Mouse (Mus musculus): ENCODE results near the gene Gm21969. TPM values are rescaled to one million over a fixed set of nuclear protein-coding genes. Genes with fewer than 3 reads are reported as not detected.
A peak's percentile ranks its signal among the peaks of the same experiment; 100 is the strongest.

Gm21969 gene
- polyA plus RNA-seq, 1 experiment from 2014 or later = 0.04 TPM

DNA sequence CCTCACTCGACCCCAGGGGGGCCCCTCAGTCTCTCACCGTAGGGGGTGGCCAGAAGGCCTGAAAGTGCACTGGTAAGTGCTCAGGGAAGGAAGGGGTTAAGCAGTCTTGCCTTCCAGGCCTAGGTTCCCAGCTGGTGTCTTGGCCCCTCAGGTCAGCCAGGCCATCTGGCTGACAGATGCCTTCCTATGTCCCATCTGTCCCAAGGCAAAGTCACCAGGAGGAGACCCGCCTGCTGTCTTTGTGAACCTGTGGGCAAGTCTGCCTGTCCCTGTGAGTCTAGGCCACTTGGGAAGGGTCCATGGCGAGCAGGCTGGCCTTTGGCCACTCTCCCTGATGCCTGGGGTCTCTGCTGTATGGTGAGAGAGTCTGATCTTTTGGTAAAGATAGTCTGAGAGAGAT, 12.5 kb upstream of the Gm21969 start:
- no peak overlapping the region for H3K4me3 ChIP-seq (ENCODE audit: low read depth, low read length)
- H3K4me1 ChIP-seq (ENCODE audit: insufficient read depth) = peaks cover 22% of the 10 kb centered on the region
- 68% methylated on average over 4 of the region's 4 CpGs for WGBS (ENCODE audit: insufficient replicate concordance)
- H3K9me3 ChIP-seq (ENCODE audit: low read length) = no peaks in the 10 kb centered on the region
- DNase-seq (no peak), ATAC-seq (no peak)
- no peaks in the 10 kb centered on the region for H3K27me3 ChIP-seq (ENCODE audit: insufficient read depth, low read length)
- no peak overlapping the region for H3K9ac ChIP-seq (replicated peaks)
- H3K4me2 ChIP-seq (ENCODE audit: low read depth, low read length) = no peak overlapping the region
- H3K36me3 ChIP-seq (replicated peaks; ENCODE audit: insufficient read depth, low read length) = no peaks in the 10 kb centered on the region
- H3K27ac ChIP-seq (ENCODE audit: low read depth) = no peak overlapping the region
- TF ChIP-seq CTCF (IDR thresholded peaks at IDR 0.05; ENCODE audit: low read depth) = no peak
- TF ChIP-seq EP300 (IDR thresholded peaks at IDR 0.05; ENCODE audit: low read depth) = no peak

DNA sequence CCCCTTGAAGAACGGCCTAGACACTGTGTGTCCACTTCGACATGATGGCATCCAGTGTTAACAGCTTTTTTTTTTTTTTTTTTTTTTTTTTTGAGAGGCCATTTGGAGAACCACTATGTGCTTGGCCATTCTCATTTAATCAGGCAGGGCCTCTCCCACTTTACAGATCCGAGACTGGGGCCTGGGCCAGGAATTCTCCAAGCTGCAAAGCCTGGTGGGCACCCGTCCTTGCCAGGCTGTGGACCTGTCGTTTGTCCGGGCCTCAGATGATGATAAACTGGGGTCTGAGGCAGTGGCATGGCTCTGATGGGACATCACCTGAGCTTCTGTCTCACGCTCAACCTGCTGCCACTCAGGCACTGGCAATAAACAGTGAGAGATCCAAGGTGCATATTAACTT, 10.1 kb upstream of the Gm21969 start:
- DNase-seq = no peak
- WGBS (ENCODE audit: insufficient replicate concordance) = 75% methylated on average over 7 of the region's 7 CpGs
- no peaks in the 10 kb centered on the region for H3K36me3 ChIP-seq (replicated peaks; ENCODE audit: insufficient read depth, low read length)
- no peaks in the 10 kb centered on the region for H3K27me3 ChIP-seq (ENCODE audit: insufficient read depth, low read length)
- no peaks in the 10 kb centered on the region for H3K9me3 ChIP-seq (ENCODE audit: low read length)
- H3K27ac ChIP-seq (ENCODE audit: low read depth) = no peak overlapping the region
- H3K4me1 ChIP-seq (ENCODE audit: insufficient read depth) = peaks cover 8% of the 10 kb centered on the region
- no peak overlapping the region for H3K9ac ChIP-seq (replicated peaks)
- no peak for ATAC-seq
- no peak overlapping the region for H3K4me3 ChIP-seq (ENCODE audit: low read depth, low read length)
- TF ChIP-seq EP300 (IDR thresholded peaks at IDR 0.05; ENCODE audit: low read depth) (no peak), CTCF (IDR thresholded peaks at IDR 0.05; ENCODE audit: low read depth) (no peak)
- H3K4me2 ChIP-seq (ENCODE audit: low read depth, low read length) = no peak overlapping the region

DNA sequence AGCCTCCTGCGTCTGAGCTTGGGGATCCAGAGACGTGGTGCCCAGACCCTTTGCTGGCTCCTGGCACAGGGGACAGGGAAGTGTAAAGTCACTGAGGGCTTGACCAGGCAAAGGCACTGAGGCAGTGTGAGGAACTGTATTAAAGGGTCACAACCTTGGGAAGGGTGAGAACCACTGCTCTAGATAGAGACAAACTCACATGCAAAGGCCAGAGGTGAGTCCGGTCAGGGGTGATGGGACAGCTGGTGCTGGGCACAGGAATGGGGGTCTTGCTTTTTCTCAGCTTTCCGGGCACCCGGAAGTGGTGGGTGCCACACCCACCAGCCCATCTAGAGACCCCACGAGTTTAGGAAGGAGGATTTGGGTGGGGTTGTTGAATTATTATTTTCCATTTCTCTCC, 9.6 kb upstream of the Gm21969 start:
- H3K4me2 ChIP-seq (ENCODE audit: low read depth, low read length) = no peak overlapping the region
- H3K27ac ChIP-seq (ENCODE audit: low read depth) = no peak overlapping the region
- no peaks in the 10 kb centered on the region for H3K36me3 ChIP-seq (replicated peaks; ENCODE audit: insufficient read depth, low read length)
- no peaks in the 10 kb centered on the region for H3K27me3 ChIP-seq (ENCODE audit: insufficient read depth, low read length)
- peaks cover 13% of the 10 kb centered on the region for H3K4me1 ChIP-seq (ENCODE audit: insufficient read depth)
- no peaks in the 10 kb centered on the region for H3K9me3 ChIP-seq (ENCODE audit: low read length)
- DNase-seq (no peak), ATAC-seq (no peak)
- H3K9ac ChIP-seq (replicated peaks) = no peak overlapping the region
- H3K4me3 ChIP-seq (ENCODE audit: low read depth, low read length) = no peak overlapping the region
- WGBS (ENCODE audit: insufficient replicate concordance) = 58% methylated on average over 5 of the region's 6 CpGs
- TF ChIP-seq EP300 (IDR thresholded peaks at IDR 0.05; ENCODE audit: low read depth) (no peak), CTCF (IDR thresholded peaks at IDR 0.05; ENCODE audit: low read depth) (no peak)

DNA sequence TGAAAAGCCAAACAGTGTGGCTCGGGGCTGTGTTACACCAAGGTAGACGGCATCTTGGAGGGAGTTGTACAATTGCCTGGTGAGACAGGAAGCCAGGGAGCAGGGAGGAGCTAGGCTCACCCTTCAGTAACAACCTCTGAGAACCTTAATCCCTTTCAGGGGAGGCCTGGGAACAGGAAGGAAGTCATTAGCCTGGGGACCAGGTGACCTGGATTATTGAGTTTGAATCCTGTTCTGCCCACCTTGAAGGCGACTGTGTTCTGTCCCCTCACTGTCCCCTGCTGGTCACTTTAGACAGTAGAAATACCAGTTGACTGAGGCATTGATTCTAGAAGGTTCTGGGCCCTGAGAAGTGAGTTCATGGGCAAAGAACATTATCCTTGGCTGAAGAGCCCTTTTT, 8.9 kb upstream of the Gm21969 start:
- Histone ChIP-seq H3K27ac (ENCODE audit: low read depth) (no peak overlapping the region), H3K4me3 (ENCODE audit: low read depth, low read length) (no peak overlapping the region), H3K36me3 (replicated peaks; ENCODE audit: insufficient read depth, low read length) (no peaks in the 10 kb centered on the region), H3K4me1 (ENCODE audit: insufficient read depth) (peaks cover 18% of the 10 kb centered on the region), H3K9ac (replicated peaks) (no peak overlapping the region), H3K4me2 (ENCODE audit: low read depth, low read length) (no peak overlapping the region), H3K9me3 (ENCODE audit: low read length) (no peaks in the 10 kb centered on the region), H3K27me3 (ENCODE audit: insufficient read depth, low read length) (no peaks in the 10 kb centered on the region)
- WGBS (ENCODE audit: insufficient replicate concordance) = 47% methylated on average over 3 of the region's 3 CpGs
- no peak for ATAC-seq
- DNase-seq = no peak
- TF ChIP-seq CTCF (IDR thresholded peaks at IDR 0.05; ENCODE audit: low read depth) (peak; percentile 39), EP300 (IDR thresholded peaks at IDR 0.05; ENCODE audit: low read depth) (no peak)

DNA sequence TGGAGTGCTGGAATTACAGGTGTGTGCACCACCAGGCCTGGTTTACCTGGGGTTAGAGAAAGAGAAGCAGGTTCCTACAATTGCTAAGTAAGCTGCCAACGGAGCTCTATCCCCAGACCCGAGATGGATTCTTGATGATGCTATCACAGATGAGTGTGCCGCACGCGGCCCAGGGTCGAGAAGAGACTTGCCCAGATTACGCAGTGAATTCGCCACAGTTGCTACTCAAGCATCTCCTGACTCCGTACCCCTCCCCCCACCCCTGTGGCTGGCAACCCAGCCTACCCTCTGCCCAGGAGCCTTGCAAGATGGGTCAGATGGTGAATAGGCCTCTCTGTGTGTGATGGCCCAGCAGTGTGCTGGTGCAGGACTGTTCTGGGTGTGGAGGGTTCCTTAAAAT, 6.3 kb upstream of the Gm21969 start:
- Histone ChIP-seq H3K4me3 (ENCODE audit: low read depth, low read length) (no peak overlapping the region), H3K9ac (replicated peaks) (no peak overlapping the region), H3K9me3 (ENCODE audit: low read length) (no peaks in the 10 kb centered on the region), H3K4me2 (ENCODE audit: low read depth, low read length) (no peak overlapping the region), H3K4me1 (ENCODE audit: insufficient read depth) (peaks cover 28% of the 10 kb centered on the region), H3K27me3 (ENCODE audit: insufficient read depth, low read length) (no peaks in the 10 kb centered on the region), H3K27ac (ENCODE audit: low read depth) (no peak overlapping the region), H3K36me3 (replicated peaks; ENCODE audit: insufficient read depth, low read length) (no peaks in the 10 kb centered on the region)
- DNase-seq = no peak
- 55% methylated on average over 9 of the region's 9 CpGs for WGBS (ENCODE audit: insufficient replicate concordance)
- ATAC-seq = no peak
- TF ChIP-seq CTCF (IDR thresholded peaks at IDR 0.05; ENCODE audit: low read depth) (no peak), EP300 (IDR thresholded peaks at IDR 0.05; ENCODE audit: low read depth) (no peak)

DNA sequence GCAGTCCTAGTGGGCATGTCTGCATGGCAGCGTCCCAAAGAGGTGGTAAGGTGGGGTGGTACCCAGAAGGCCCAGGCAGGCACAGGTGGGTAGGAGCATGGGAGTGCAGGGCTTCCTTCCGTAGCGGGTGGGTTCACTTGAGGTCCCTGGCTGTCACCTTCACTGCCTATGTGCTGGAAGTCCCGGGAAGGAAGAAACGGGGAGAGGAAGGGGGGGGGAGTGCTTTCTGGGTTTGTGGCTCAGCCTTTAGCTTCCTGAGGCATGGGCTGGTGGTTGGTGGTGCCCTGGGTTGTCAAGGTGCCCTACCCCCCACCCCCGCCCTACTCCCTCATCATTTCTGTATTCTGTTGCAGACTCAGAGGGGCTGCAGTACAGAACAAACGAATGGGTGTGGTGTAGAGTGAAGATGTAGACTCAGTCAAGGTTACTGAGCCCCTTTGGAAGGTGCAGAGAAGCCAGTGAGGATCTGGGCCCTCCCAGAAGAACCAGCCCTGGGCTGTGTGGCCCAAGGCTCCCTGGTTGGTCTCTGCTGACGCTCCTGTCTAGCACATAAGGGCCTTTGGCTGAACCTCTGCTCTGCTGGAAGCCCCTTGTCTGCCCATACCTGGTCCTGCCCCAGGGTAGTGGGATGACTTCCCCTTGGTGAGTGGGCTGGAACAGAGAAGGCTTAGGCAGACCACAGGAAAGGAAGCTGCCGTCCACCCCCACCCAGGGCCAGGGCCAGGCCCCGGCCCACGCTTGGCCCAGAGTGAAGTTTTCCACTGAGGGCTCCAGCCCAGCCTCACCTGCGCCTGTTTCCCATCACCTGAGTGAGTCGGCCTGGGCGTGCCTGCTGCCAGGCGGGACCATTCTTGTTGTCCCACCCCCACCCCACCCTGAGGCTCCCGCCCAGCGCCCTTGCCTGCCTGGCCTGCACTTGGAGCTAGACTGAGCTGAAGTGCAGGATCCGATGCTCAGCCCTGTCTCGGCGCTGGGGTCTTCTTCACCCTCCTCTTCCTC, 5.4 kb upstream of the Gm21969 start:
- WGBS (ENCODE audit: insufficient replicate concordance) = 36% methylated on average over 20 of the region's 20 CpGs
- peaks cover 36% of the 10 kb centered on the region for H3K4me1 ChIP-seq (ENCODE audit: insufficient read depth)
- H3K36me3 ChIP-seq (replicated peaks; ENCODE audit: insufficient read depth, low read length) = no peaks in the 10 kb centered on the region
- H3K27me3 ChIP-seq (ENCODE audit: insufficient read depth, low read length) = no peaks in the 10 kb centered on the region
- TF ChIP-seq CTCF (IDR thresholded peaks at IDR 0.05; ENCODE audit: low read depth) (no peak), EP300 (IDR thresholded peaks at IDR 0.05; ENCODE audit: low read depth) (no peak)
- H3K27ac ChIP-seq (ENCODE audit: low read depth) = peak overlapping the region; percentile 85
- H3K4me3 ChIP-seq (ENCODE audit: low read depth, low read length) = no peak overlapping the region
- ATAC-seq (no peak), DNase-seq (no peak)
- H3K9me3 ChIP-seq (ENCODE audit: low read length) = no peaks in the 10 kb centered on the region
- peak overlapping the region; percentile 0; the same call in 1 of the 2 replicates for H3K9ac ChIP-seq (replicated peaks)
- no peak overlapping the region for H3K4me2 ChIP-seq (ENCODE audit: low read depth, low read length)
